Mouse (Mus musculus) myocyte (in vitro differentiated cells): ENCODE measurements around the gene Lyrm2. TPM values are rescaled to one million over a fixed set of nuclear protein-coding genes. Genes with fewer than 3 reads are reported as not detected.

Experiments
- H3K27me3 ChIP-seq: one replicate; pipeline ENCODE4 v1.6.1; 2011; ENCODE audit not compliant: control insufficient read depth, insufficient read depth, insufficient read length
- H3K36me3 ChIP-seq: one replicate; pipeline ENCODE4 v1.6.1; 2011; ENCODE audit not compliant: control insufficient read depth, insufficient read depth
- H3K4me2 ChIP-seq: one replicate; pipeline ENCODE4 v1.6.1; 2011; ENCODE audit warnings: low read depth, control low read depth
- H3K4me3 ChIP-seq: one replicate; pipeline ENCODE4 v1.5.1; 2011; ENCODE audit warnings: mild to moderate bottlenecking, control low read depth, moderate library complexity
- H3K79me2 ChIP-seq: one replicate; pipeline ENCODE4 v1.6.1; 2011; ENCODE audit not compliant: control insufficient read depth, insufficient read depth
- H3ac ChIP-seq: one replicate; pipeline ENCODE4 v1.6.1; 2011; ENCODE audit not compliant: control insufficient read depth, insufficient read length
- CEBPB ChIP-seq: IDR thresholded peaks from 2 replicates; pipeline ENCODE4 v1.6.1; 2011; ENCODE audit warnings: mild to moderate bottlenecking, moderate library complexity; ENCODE audit not compliant: poor library complexity, insufficient read depth, severe bottlenecking
- MYOG ChIP-seq, 3 experiments: IDR thresholded peaks; one replicate each; pipeline ENCODE4 v1.6.1; 2011; ENCODE audit warnings: control low read depth in 2 of 3, low read depth in 2 of 3, mild to moderate bottlenecking in 2 of 3; ENCODE audit not compliant: insufficient read length in 2 of 3, control insufficient read depth in 1 of 3, insufficient read depth in 1 of 3
- POLR2A ChIP-seq: IDR thresholded peaks from one replicate; pipeline ENCODE4 v1.6.1; 2011; ENCODE audit warnings: low read depth, mild to moderate bottlenecking, control low read depth, moderate library complexity; ENCODE audit not compliant: insufficient read length
- POLR2AphosphoS2 ChIP-seq: IDR thresholded peaks from one replicate; pipeline ENCODE4 v1.6.1; 2011; ENCODE audit warnings: low read depth, control low read depth; ENCODE audit not compliant: insufficient read length
- TCF3 ChIP-seq: IDR thresholded peaks from one replicate; pipeline ENCODE4 v1.6.1; 2011; ENCODE audit warnings: low read depth, control low read depth; ENCODE audit not compliant: insufficient read length
- polyA plus RNA-seq: library from polyadenylated mRNA; unstranded; fragments of >200 nt; fragmentation: generic; extraction: Trizol; gene quantifications from one replicate; pipeline ENCODE4 v1.2.1, GENCODE M21; 2012; ENCODE audit warnings: missing spikeins

Lyrm2 gene
- polyA plus RNA-seq, 1 experiment: 37.0 TPM

- Histone ChIP-seq H3K4me3 (no peak overlapping the region), H3ac (no peak overlapping the region), H3K4me2 (no peak overlapping the region), H3K36me3 (no peaks in the 10 kb centered on the region), H3K27me3 (no peaks in the 10 kb centered on the region), H3K79me2 (no peaks in the 10 kb centered on the region)
- no peak for TF ChIP-seq MYOG (IDR thresholded peaks at IDR 0.05; ENCODE audit: control insufficient read depth in 1 of 3, insufficient read depth in 1 of 3, insufficient read length in 2 of 3, low read depth in 2 of 3)
- no peak for TF ChIP-seq CEBPB
- no peak for TF ChIP-seq POLR2AphosphoS2
- no peak for TF ChIP-seq POLR2A
- no peak for TF ChIP-seq TCF3
Observed at GRCm38 (mm10) chr4:32836071-32836470, 36.0 kb downstream of the Lyrm2 start.

GRCm38 (mm10) chr4:32838401-32838800 lies 38.3 kb downstream of the Lyrm2 start:
- no peak overlapping the region for H3ac ChIP-seq
- TF ChIP-seq POLR2A (no peak), CEBPB (no peak), MYOG (IDR thresholded peaks at IDR 0.05; ENCODE audit: control insufficient read depth in 1 of 3, insufficient read depth in 1 of 3, insufficient read length in 2 of 3, low read depth in 2 of 3) (no peak)
- H3K4me2 ChIP-seq: no peak overlapping the region
- no peaks in the 10 kb centered on the region for H3K27me3 ChIP-seq
- no peak overlapping the region for H3K4me3 ChIP-seq
- H3K36me3 ChIP-seq: no peaks in the 10 kb centered on the region
- no peaks in the 10 kb centered on the region for H3K79me2 ChIP-seq

Other genes starting within 250 kb of the Lyrm2 start
- not detected for gene Gja10, start 197.5 kb upstream of the Lyrm2 start, polyA plus RNA-seq
- 1.8 TPM for gene Casp8ap2, start 184.8 kb upstream of the Lyrm2 start, polyA plus RNA-seq
- gene Mdn1, start 143.1 kb upstream of the Lyrm2 start, polyA plus RNA-seq: 8.7 TPM
- 0.31 TPM for gene Ankrd6, start 150.6 kb downstream of the Lyrm2 start, polyA plus RNA-seq
- gene Rragd, start 182.8 kb downstream of the Lyrm2 start, polyA plus RNA-seq: 7.9 TPM
- gene Ube2j1, start 231.2 kb downstream of the Lyrm2 start, polyA plus RNA-seq: 31.4 TPM